Mouse (Mus musculus) ovary, adult 2 months (tissue): ENCODE results near the gene Cdkal1. TPM values are rescaled to one million over a fixed set of nuclear protein-coding genes. Genes with fewer than 3 reads are reported as not detected.

Experiments used
- polyA plus RNA-seq: library from polyadenylated mRNA; depleted of rRNA; stranded (reverse); fragments of >200 nt; gene quantifications from 2 replicates; pipeline ENCODE4 v1.2.3, GENCODE M21; 2012; rRNA removed

Cdkal1 gene
- 1.0 and 1.2 TPM in 2 replicates for polyA plus RNA-seq

GRCm38 (mm10) chr13:29855281-29856031, at the start of gene Cdkal1:
Gene Cdkal1, minus strand, starts transcription at chr13:29855674.

Other genes starting within 250 kb of the Cdkal1 start
- 3.3 and 3.9 TPM in 2 replicates for gene E2f3, start 130.4 kb upstream of the Cdkal1 start, polyA plus RNA-seq